Mouse (Mus musculus) neural tube, embryonic 11.5 days (tissue): ENCODE data around the gene Odf3l2. TPM values are rescaled to one million over a fixed set of nuclear protein-coding genes. Genes with fewer than 3 reads are reported as not detected.

ENCODE experiments used
- ATAC-seq: fragments of 200-750 bp; cut with Nextera tagmentation; 2 replicates; pipeline ENCODE4 v1.8.0; 2017; ENCODE audit warnings: moderate number of reproducible peaks, mild to moderate bottlenecking, moderate TSS enrichment, moderate library complexity; ENCODE audit not compliant: insufficient read depth, low FRiP score, low TSS enrichment
- DNase-seq: peaks from one replicate; pipeline ENCODE4 v3.0.0-alpha.2; 2015; ENCODE audit warnings: low spot score
- H3K27ac ChIP-seq: fragments of 300-500 bp; sonication (generic); 2 replicates; pipeline ENCODE4 v1.5.1; 2014; ENCODE audit warnings: low read depth, mild to moderate bottlenecking, low read length
- H3K27me3 ChIP-seq: fragments of 300-500 bp; sonication (generic); 2 replicates; pipeline ENCODE4 v1.6.1; 2014; ENCODE audit warnings: mild to moderate bottlenecking, low read length, mixed read lengths; ENCODE audit not compliant: control insufficient read depth, insufficient read depth
- H3K36me3 ChIP-seq: fragments of 300-500 bp; sonication (generic); 2 replicates; pipeline ENCODE4 v1.6.1; 2014; ENCODE audit warnings: mild to moderate bottlenecking, low read length, moderate library complexity, mixed read lengths; ENCODE audit not compliant: control insufficient read depth, insufficient read depth
- H3K4me1 ChIP-seq: fragments of 300-500 bp; sonication (generic); 2 replicates; pipeline ENCODE4 v1.6.1; 2014; ENCODE audit warnings: low read length, mixed read lengths; ENCODE audit not compliant: control insufficient read depth, insufficient read depth
- H3K4me2 ChIP-seq: fragments of 300-500 bp; sonication (generic); 2 replicates; pipeline ENCODE4 v1.6.1; 2014; ENCODE audit warnings: low read depth, mild to moderate bottlenecking, moderate library complexity
- H3K4me3 ChIP-seq: fragments of 300-500 bp; sonication (generic); 2 replicates; pipeline ENCODE4 v1.5.1; 2014; ENCODE audit warnings: low read depth, low read length
- H3K9ac ChIP-seq: fragments of 300-500 bp; sonication (generic); 2 replicates; pipeline ENCODE4 v1.6.1; 2014; ENCODE audit warnings: mild to moderate bottlenecking, low read length
- H3K9me3 ChIP-seq: fragments of 300-500 bp; sonication (generic); 2 replicates; pipeline ENCODE4 v1.6.1; 2016; ENCODE audit warnings: low read length; ENCODE audit not compliant: control insufficient read depth
- WGBS: fragments of 180-500 bp; shearing (Covaris S2); extraction: QIAGEN DNeasy Blood & Tissue Kit; methylation state at CpG from one replicate; pipeline ENCODE4 v1.1.7; 2014; 5-methylcytosine and 5-hydroxymethylcytosine counted together
- polyA plus RNA-seq: library from polyadenylated mRNA; unstranded; fragments of >200 nt; fragmentation: Nextera tagmentation; extraction: Ambion mirVana; gene quantifications from 2 replicates; pipeline ENCODE4 v1.2.1, GENCODE M21; 2014

Gene Odf3l2
- polyA plus RNA-seq, 1 experiment from 2014 or later, result not detected

DNA sequence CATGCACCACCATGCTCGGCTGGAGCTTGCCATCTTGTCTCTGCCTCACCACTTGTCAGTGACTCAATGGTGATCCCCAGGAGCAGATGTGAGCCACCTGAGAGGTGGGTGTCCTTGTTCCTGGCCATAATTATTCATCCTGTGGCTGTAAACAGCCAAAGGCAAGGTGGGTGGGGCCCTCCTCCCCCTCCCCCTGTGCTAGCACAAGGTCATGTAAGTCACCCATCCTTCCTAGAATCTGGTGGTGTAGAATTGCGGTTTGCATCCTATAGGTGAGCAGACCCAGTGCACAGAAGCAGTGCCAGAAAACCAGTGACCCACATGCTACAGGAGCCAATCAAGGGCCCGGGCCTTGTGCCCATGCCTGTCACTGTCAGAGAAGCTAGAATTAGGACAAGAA lies 27.5 kb upstream of the Odf3l2 start:
- DNase-seq (no peak), ATAC-seq (no peak)
- peaks cover 3% of the 10 kb centered on the region; the same call in 1 of the 2 replicates for H3K36me3 ChIP-seq
- peaks cover 16% of the 10 kb centered on the region for H3K4me1 ChIP-seq
- H3K9me3 ChIP-seq, result no peaks in the 10 kb centered on the region
- 91% methylated on average over 3 of the region's 3 CpGs for WGBS
- H3K9ac ChIP-seq, result no peak overlapping the region
- H3K4me3 ChIP-seq, result no peak overlapping the region
- no peaks in the 10 kb centered on the region for H3K27me3 ChIP-seq
- H3K4me2 ChIP-seq, result no peak overlapping the region
- no peak overlapping the region for H3K27ac ChIP-seq

DNA sequence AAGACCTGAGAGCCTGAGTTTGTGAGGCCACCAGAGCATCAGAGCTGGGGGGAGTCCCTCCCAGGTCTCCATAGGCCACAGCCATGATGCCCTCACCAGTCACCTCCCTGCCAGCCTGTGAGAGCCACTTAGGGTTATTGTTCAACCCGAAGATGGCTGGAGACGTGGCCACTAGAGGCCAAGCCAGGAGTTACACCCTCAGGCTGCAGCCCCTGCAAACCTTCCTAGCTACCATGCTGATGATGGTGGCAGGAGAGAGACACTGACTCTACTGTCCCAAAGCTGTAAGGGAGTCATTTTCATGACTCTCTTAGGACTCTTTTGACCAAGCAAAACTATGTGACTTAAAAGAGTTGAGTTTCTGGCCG lies 26.5 kb upstream of the Odf3l2 start:
- H3K4me1 ChIP-seq, result peaks cover 16% of the 10 kb centered on the region
- no peak for DNase-seq
- H3K36me3 ChIP-seq, result peaks cover 3% of the 10 kb centered on the region; the same call in 1 of the 2 replicates
- no peak overlapping the region for H3K9ac ChIP-seq
- no peaks in the 10 kb centered on the region for H3K27me3 ChIP-seq
- no peak overlapping the region for H3K4me2 ChIP-seq
- no peak for ATAC-seq
- H3K27ac ChIP-seq, result no peak overlapping the region
- H3K9me3 ChIP-seq, result no peaks in the 10 kb centered on the region
- no peak overlapping the region for H3K4me3 ChIP-seq
- WGBS, result 62% methylated on average over 3 of the region's 3 CpGs

DNA sequence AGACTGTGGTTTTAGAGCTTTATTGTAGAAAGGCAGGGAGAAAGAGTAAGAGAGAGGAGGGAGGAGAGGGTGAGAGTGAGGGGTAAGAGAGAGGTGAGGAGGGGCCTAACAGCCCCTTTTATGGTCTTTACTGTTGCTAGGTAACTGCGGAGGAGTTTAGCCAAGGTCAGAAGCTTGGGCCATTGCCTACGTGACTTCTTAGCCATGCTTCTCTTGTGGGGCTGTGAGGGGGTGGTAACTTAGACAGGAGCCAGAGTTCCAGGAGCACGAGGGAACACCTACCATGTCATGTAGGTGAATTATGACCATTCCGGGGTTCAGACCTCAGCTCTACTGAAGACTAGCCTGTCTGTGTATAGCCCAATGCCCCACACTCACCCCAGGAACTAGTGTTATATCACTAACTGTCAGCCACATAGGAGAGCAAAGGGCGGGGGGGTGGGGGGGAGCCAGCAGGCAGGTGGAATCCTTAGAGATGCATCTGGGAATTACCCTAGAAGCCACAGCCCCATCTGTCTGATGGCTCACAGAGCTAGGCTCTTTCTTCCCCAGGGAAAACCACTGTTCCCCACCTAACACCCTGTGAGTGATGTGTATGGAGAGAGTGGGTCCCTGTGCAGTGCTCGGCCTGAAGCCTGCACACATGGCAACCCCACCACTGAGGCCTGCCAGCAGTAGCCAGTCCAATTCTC lies 26.0 kb upstream of the Odf3l2 start:
- Histone ChIP-seq H3K27ac (no peak overlapping the region), H3K9ac (no peak overlapping the region; the same call in 1 of the 2 replicates), H3K4me2 (0 out of 2 replicates have a peak overlapping the region, but pooled peaks have one; percentile 66), H3K4me3 (no peak overlapping the region), H3K27me3 (no peaks in the 10 kb centered on the region), H3K4me1 (peaks cover 16% of the 10 kb centered on the region), H3K36me3 (peaks cover 3% of the 10 kb centered on the region; the same call in 1 of the 2 replicates), H3K9me3 (no peaks in the 10 kb centered on the region)
- 39% methylated on average over 6 of the region's 6 CpGs for WGBS
- no peak for ATAC-seq
- no peak for DNase-seq

DNA sequence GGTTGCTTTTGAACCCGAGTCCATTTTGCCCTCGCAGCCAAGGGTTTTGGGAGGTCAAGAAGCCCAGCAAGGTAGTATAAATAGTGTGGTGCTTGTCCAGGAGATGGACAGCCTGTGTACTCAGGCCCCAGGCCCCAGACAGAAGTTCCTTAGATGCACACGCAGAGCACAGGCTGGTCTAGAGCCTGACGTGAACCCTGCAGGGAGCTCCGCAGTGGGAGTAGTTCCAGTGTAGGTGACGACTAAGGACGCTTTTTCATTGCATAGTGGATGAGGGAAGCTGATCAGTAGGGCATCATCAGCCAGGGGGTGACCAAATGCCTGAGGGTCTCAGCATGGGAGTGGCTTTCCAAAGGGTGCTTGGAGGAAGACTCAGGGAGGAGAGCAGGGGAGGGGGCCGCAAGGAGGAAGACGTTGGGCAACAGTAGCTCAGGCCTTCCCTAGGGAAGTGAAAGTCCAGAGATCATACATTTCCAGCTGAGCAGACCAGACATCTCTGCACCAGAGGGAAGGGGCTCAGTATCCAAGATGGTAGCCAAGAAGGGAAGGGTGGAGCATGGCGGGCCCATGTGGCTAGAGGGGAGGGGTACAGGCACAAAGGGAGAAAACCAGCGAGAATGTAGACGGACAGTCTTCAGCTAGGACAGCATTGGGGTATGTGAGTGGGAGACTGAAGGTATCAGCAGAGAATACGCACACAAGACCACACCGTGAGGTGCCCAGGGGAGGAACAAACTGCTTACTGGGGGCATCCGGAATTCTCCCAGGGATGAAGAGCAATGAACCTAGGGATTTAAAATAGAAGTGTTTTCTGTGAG lies 24.7 kb upstream of the Odf3l2 start:
- WGBS, result 28% methylated on average over 15 of the region's 15 CpGs
- H3K4me3 ChIP-seq, result peak overlapping the region; percentile 75
- ATAC-seq, result peak; percentile 8; the same call in 1 of the 2 replicates

DNA sequence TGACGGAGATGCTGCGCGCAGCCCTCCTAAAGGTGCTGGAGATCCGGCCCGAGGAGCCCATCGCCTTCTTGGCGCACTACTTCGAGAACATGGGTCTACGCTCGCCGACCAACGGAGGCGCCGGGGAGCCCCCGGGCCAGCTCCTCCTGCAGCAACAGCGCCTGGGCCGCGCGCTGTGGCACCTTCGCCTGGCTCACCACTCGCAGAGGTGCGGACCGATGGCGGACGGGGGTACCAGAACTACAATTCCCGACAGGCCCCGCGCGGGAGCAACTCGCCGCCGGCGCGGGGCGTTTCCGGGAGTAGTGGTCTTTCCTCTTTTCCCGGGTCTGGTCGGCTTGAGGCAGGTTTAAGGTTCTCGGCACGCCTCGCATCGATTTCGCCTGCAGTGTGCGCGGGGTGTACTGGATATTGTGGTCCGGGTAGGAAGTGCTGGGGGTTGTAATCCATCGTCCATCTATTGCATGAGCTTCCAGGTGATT lies 24.1 kb upstream of the Odf3l2 start:
- DNase-seq (peak; percentile 89), ATAC-seq (peak; percentile 67)
- Histone ChIP-seq H3K4me3 (peak overlapping the region; percentile 75), H3K36me3 (no peaks in the 10 kb centered on the region), H3K27ac (peak overlapping the region; percentile 89), H3K4me1 (peaks cover 16% of the 10 kb centered on the region), H3K27me3 (no peaks in the 10 kb centered on the region), H3K4me2 (peak overlapping the region; percentile 66), H3K9ac (peak overlapping the region; percentile 89), H3K9me3 (no peaks in the 10 kb centered on the region)
- WGBS, result under 1% methylated on average over 47 of the region's 47 CpGs

More for the DNA sequence above, 24.7 kb upstream of the Odf3l2 start:
- Histone ChIP-seq H3K27me3 (no peaks in the 10 kb centered on the region), H3K27ac (0 out of 2 replicates have a peak overlapping the region, but pooled peaks have one; percentile 89), H3K4me2 (peak overlapping the region; percentile 66), H3K9me3 (no peaks in the 10 kb centered on the region), H3K4me1 (peaks cover 16% of the 10 kb centered on the region), H3K9ac (peak overlapping the region; percentile 89), H3K36me3 (no peaks in the 10 kb centered on the region)
- no peak for DNase-seq

DNA sequence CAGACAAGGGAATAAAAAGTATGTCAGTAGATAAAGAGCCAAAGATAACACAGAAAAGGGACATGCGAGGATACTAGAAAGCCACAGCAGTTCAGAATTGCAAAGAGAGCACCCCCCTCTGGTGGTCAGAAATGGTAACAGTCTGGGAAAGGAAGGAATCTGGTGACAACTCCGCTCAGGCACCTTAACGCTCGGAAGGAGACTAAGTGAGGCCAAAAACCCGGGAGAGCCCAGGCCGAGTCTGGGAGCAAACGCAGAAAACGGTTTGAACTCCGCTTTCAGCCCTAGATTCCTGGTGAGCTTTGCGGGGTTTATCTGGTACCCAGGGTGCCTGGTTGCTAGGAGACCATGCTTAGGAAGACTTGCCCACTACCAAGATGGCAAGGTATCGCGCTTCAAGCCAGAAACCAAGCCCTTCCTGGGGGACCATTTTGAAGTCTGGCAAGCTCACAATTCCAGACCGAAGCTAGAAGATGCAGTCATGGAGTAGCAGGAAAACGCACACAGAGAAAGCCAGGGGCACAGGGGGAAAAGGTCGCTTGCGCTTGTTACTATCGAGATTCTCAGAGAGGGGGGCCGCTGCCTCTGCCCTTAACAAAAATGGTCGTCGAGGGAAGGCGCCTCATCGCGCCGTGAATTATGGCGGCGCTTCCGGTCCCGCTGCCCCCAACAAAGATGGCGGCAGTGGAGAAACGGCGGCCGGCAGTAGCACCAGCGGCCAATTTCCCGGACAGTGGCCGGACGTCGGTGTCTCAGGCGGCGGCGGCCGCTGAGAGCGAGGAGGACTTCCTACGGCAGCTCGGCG lies 23.4 kb upstream of the Odf3l2 start, which contains the start of gene Tpgs1:
Tpgs1 (plus strand) TSS at position 599 of the 805 bp plus-strand sequence.
- H3K27me3 ChIP-seq, result no peaks in the 10 kb centered on the region
- no peaks in the 10 kb centered on the region for H3K36me3 ChIP-seq
- WGBS, result under 1% methylated on average over 45 of the region's 45 CpGs
- peak within 1 kb of the TSS; percentile 89 for H3K9ac ChIP-seq
- H3K27ac ChIP-seq, result peak within 1 kb of the TSS; percentile 89
- H3K9me3 ChIP-seq, result no peaks in the 10 kb centered on the region
- peak within 1 kb of the TSS; percentile 75 for H3K4me3 ChIP-seq
- peak within 1 kb of the TSS; percentile 66 for H3K4me2 ChIP-seq
- ATAC-seq (peak; percentile 70), DNase-seq (peak; percentile 92)
- H3K4me1 ChIP-seq, result peaks cover 16% of the 10 kb centered on the region

DNA sequence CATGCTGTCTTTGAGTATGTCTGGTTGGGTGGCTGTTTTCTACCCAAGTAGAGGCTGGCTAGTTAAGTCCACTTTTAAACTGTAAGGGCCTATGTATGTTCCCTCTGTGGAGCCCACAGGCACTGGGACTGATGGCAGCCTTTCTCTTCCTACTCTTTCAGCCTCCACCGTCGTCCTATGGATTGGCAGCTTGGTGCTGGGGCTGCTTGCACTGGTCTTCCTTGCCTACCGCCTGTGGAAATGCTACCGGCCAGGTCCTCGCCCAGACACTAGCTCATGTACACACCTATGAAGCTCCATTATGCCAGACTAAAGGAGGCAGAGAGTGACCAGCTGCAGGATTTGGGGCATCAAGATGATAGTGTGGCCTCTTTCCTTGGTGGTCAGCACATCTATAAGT lies 22.5 kb upstream of the Odf3l2 start:
- no peak for ATAC-seq
- no peak for DNase-seq
- H3K4me2 ChIP-seq, result no peak overlapping the region
- H3K4me1 ChIP-seq, result peaks cover 16% of the 10 kb centered on the region
- H3K27ac ChIP-seq, result no peak overlapping the region
- no peaks in the 10 kb centered on the region for H3K27me3 ChIP-seq
- H3K4me3 ChIP-seq, result no peak overlapping the region; the same call in 1 of the 2 replicates
- H3K36me3 ChIP-seq, result no peaks in the 10 kb centered on the region
- H3K9me3 ChIP-seq, result no peaks in the 10 kb centered on the region
- H3K9ac ChIP-seq, result no peak overlapping the region
- WGBS, result 76% methylated on average over 5 of the region's 5 CpGs

DNA sequence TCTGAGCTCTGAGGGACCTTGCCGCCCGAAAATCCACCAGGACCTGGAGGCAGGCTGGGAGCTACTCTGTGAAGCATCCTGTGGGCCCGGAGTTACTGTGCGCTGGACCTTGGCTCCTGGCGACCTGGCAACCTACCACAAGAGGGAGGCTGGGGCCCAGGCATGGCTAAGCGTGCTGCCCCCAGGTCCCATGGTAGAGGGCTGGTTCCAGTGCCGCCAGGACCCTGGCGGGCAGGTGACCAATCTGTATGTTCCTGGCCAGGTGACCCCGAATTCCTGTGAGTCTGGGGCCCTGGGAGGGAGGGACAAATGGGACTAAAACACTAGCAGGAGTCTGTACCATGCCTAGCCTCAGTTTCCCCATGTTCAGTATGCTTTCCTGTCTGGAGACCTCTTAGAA lies 21.0 kb upstream of the Odf3l2 start:
- Histone ChIP-seq H3K9ac (no peak overlapping the region), H3K9me3 (no peaks in the 10 kb centered on the region), H3K4me1 (peaks cover 12% of the 10 kb centered on the region), H3K4me2 (no peak overlapping the region), H3K27ac (no peak overlapping the region), H3K36me3 (no peaks in the 10 kb centered on the region), H3K27me3 (no peaks in the 10 kb centered on the region), H3K4me3 (no peak overlapping the region)
- DNase-seq (no peak), ATAC-seq (no peak)
- 66% methylated on average over 9 of the region's 9 CpGs for WGBS
